Mouse (Mus musculus) heart, embryonic 11.5 days (tissue): ENCODE measurements around the gene Tmem60. TPM values are rescaled to one million over a fixed set of nuclear protein-coding genes. Genes with fewer than 3 reads are reported as not detected.

Experiments
- ATAC-seq: fragments of 200-750 bp; cut with Nextera tagmentation; replicated peaks from 2 replicates; pipeline ENCODE4 v1.8.0; 2017; ENCODE audit warnings: moderate library complexity; ENCODE audit not compliant: insufficient number of reproducible peaks, low FRiP score, low TSS enrichment
- H3K27ac ChIP-seq: fragments of 300-500 bp; sonication (generic); 2 replicates; pipeline ENCODE4 v1.5.1; 2014; ENCODE audit warnings: mild to moderate bottlenecking, low read depth, low read length
- H3K27me3 ChIP-seq: fragments of 300-500 bp; sonication (generic); 2 replicates; pipeline ENCODE4 v1.6.1; 2014; ENCODE audit warnings: mild to moderate bottlenecking, low read length, mixed read lengths; ENCODE audit not compliant: control insufficient read depth, insufficient read depth
- H3K36me3 ChIP-seq: fragments of 300-500 bp; sonication (generic); 2 replicates; pipeline ENCODE4 v1.6.1; 2014; ENCODE audit warnings: mild to moderate bottlenecking, low read length, moderate library complexity, mixed read lengths; ENCODE audit not compliant: control insufficient read depth, insufficient read depth
- H3K4me1 ChIP-seq: fragments of 300-500 bp; sonication (generic); 2 replicates; pipeline ENCODE4 v1.6.1; 2014; ENCODE audit warnings: low read length; ENCODE audit not compliant: control insufficient read depth, insufficient read depth
- H3K4me2 ChIP-seq: fragments of 300-500 bp; sonication (generic); 2 replicates; pipeline ENCODE4 v1.6.1; 2014; ENCODE audit warnings: mild to moderate bottlenecking, moderate library complexity
- H3K4me3 ChIP-seq: fragments of 300-500 bp; sonication (generic); 2 replicates; pipeline ENCODE4 v1.5.1; 2014; ENCODE audit warnings: low read depth, low read length
- H3K9ac ChIP-seq: fragments of 300-500 bp; sonication (generic); 2 replicates; pipeline ENCODE4 v1.6.1; 2014; ENCODE audit warnings: mild to moderate bottlenecking, low read depth, low read length, moderate library complexity
- H3K9me3 ChIP-seq: fragments of 300-500 bp; sonication (generic); replicated peaks from 2 replicates; pipeline ENCODE4 v1.6.1; 2016; ENCODE audit warnings: low read length; ENCODE audit not compliant: control insufficient read depth
- WGBS: fragments of 180-500 bp; shearing (Covaris S2); extraction: QIAGEN DNeasy Blood & Tissue Kit; methylation state at CpG from one replicate; pipeline ENCODE4 v1.1.7; 2014; ENCODE audit not compliant: insufficient replicate concordance; 5-methylcytosine and 5-hydroxymethylcytosine counted together
- polyA plus RNA-seq: library from polyadenylated mRNA; unstranded; fragments of >200 nt; fragmentation: Nextera tagmentation; extraction: Ambion mirVana; gene quantifications from 2 replicates; pipeline ENCODE4 v1.2.1, GENCODE M21; 2014

Gene Tmem60
- polyA plus RNA-seq, 1 experiment from 2014 or later = 46.7 TPM

GRCm38 (mm10) chr5:20860565-20860964 lies 21.4 kb upstream of the Tmem60 start:
- Histone ChIP-seq H3K27me3 (no peaks in the 10 kb centered on the region), H3K27ac (no peak overlapping the region), H3K4me3 (no peak overlapping the region), H3K36me3 (no peaks in the 10 kb centered on the region), H3K4me1 (no peaks in the 10 kb centered on the region), H3K4me2 (no peak overlapping the region), H3K9me3 (no peaks in the 10 kb centered on the region; the same call in 1 of the 2 replicates), H3K9ac (no peak overlapping the region)
- no peak for ATAC-seq
- 92% methylated on average over 4 of the region's 4 CpGs for WGBS

- Histone ChIP-seq H3K4me3 (no peak overlapping the region), H3K4me2 (no peak overlapping the region), H3K27ac (no peak overlapping the region), H3K9ac (no peak overlapping the region), H3K36me3 (no peaks in the 10 kb centered on the region), H3K4me1 (no peaks in the 10 kb centered on the region), H3K27me3 (no peaks in the 10 kb centered on the region), H3K9me3 (no peaks in the 10 kb centered on the region; the same call in 1 of the 2 replicates)
- 89% methylated on average over 2 of the region's 2 CpGs for WGBS
- ATAC-seq = no peak
These were observed 20.1 kb upstream of the Tmem60 start for GRCm38 (mm10) chr5:20861901-20862300.

GRCm38 (mm10) chr5:20864216-20864969 lies 17.6 kb upstream of the Tmem60 start:
- no peak overlapping the region for H3K9ac ChIP-seq
- H3K27me3 ChIP-seq = no peaks in the 10 kb centered on the region
- no peak overlapping the region for H3K4me2 ChIP-seq
- no peak overlapping the region for H3K4me3 ChIP-seq
- no peak for ATAC-seq
- no peak overlapping the region for H3K27ac ChIP-seq
- 76% methylated on average over 4 of the region's 4 CpGs for WGBS
- H3K9me3 ChIP-seq = no peaks in the 10 kb centered on the region; the same call in 1 of the 2 replicates
- H3K4me1 ChIP-seq = no peaks in the 10 kb centered on the region
- H3K36me3 ChIP-seq = no peaks in the 10 kb centered on the region

- H3K4me3 ChIP-seq = no peak overlapping the region
- no peaks in the 10 kb centered on the region for H3K9me3 ChIP-seq
- whole genome bisulfite sequencing = 89% methylated on average over 2 of the region's 2 CpGs
- H3K27ac ChIP-seq = no peak overlapping the region
- H3K9ac ChIP-seq = no peak overlapping the region
- H3K4me2 ChIP-seq = no peak overlapping the region
- no peaks in the 10 kb centered on the region for H3K36me3 ChIP-seq
- H3K4me1 ChIP-seq = no peaks in the 10 kb centered on the region
- ATAC-seq = no peak
- no peaks in the 10 kb centered on the region for H3K27me3 ChIP-seq
These were observed 16.7 kb upstream of the Tmem60 start for GRCm38 (mm10) chr5:20865193-20865755.

GRCm38 (mm10) chr5:20873146-20873545 lies 8.8 kb upstream of the Tmem60 start:
- Histone ChIP-seq H3K4me2 (no peak overlapping the region), H3K9me3 (no peaks in the 10 kb centered on the region), H3K27me3 (no peaks in the 10 kb centered on the region), H3K4me3 (no peak overlapping the region), H3K27ac (no peak overlapping the region), H3K4me1 (peaks cover 5% of the 10 kb centered on the region; the same call in 1 of the 2 replicates), H3K9ac (no peak overlapping the region), H3K36me3 (no peaks in the 10 kb centered on the region)
- no peak for ATAC-seq
- 88% methylated on average over 1 of the region's 1 CpGs for WGBS

- Histone ChIP-seq H3K4me2 (no peak overlapping the region), H3K4me1 (peaks cover 14% of the 10 kb centered on the region; the same call in 1 of the 2 replicates), H3K9ac (no peak overlapping the region), H3K27me3 (no peaks in the 10 kb centered on the region), H3K36me3 (no peaks in the 10 kb centered on the region), H3K4me3 (no peak overlapping the region), H3K9me3 (no peaks in the 10 kb centered on the region), H3K27ac (no peak overlapping the region)
- WGBS = 60% methylated on average over 1 of the region's 1 CpGs
- ATAC-seq = no peak
These were observed 5.0 kb upstream of the Tmem60 start for GRCm38 (mm10) chr5:20876934-20877426.

- H3K27me3 ChIP-seq = no peaks in the 10 kb centered on the region
- peak overlapping the region; percentile 88 for H3K4me3 ChIP-seq
- H3K36me3 ChIP-seq = 0 out of 2 replicates have a peak, but pooled peaks cover under 1% of the 10 kb centered on the region
- H3K9ac ChIP-seq = peak overlapping the region; percentile 70
- peak overlapping the region; percentile 50 for H3K27ac ChIP-seq
- no peak for ATAC-seq
- WGBS = 40% methylated on average over 2 of the region's 2 CpGs
- peaks cover 22% of the 10 kb centered on the region for H3K4me1 ChIP-seq
- H3K9me3 ChIP-seq = no peaks in the 10 kb centered on the region
- peak overlapping the region; percentile 76 for H3K4me2 ChIP-seq
These were observed 1.6 kb upstream of the Tmem60 start for GRCm38 (mm10) chr5:20880386-20880785.

- no peaks in the 10 kb centered on the region for H3K9me3 ChIP-seq
- 2% methylated on average over 52 of the region's 64 CpGs for WGBS
- peaks cover 22% of the 10 kb centered on the region for H3K4me1 ChIP-seq
- H3K4me3 ChIP-seq = peak overlapping the region; percentile 88
- H3K9ac ChIP-seq = peak overlapping the region; percentile 91
- H3K27ac ChIP-seq = peak overlapping the region; percentile 97
- ATAC-seq = peak; percentile 40; the same call in 1 of the 2 replicates
- no peaks in the 10 kb centered on the region for H3K27me3 ChIP-seq
- peak overlapping the region; percentile 76 for H3K4me2 ChIP-seq
- H3K36me3 ChIP-seq = 0 out of 2 replicates have a peak, but pooled peaks cover 2% of the 10 kb centered on the region
These were observed 905 bp upstream of the Tmem60 start for GRCm38 (mm10) chr5:20880797-20881775.
